Mouse (Mus musculus) midbrain, embryonic 16.5 days (tissue): ENCODE data around the gene Rpn1. TPM values are rescaled to one million over a fixed set of nuclear protein-coding genes. Genes with fewer than 3 reads are reported as not detected.

Experiments
- ATAC-seq: fragments of 200-750 bp; cut with Nextera tagmentation; 2 replicates; pipeline ENCODE4 v1.8.0; 2017; ENCODE audit warnings: moderate TSS enrichment
- H3K27ac ChIP-seq: fragments of 300-500 bp; sonication (generic); 2 replicates; pipeline ENCODE4 v1.5.1; 2014; ENCODE audit warnings: mild to moderate bottlenecking, low read length, mixed read lengths
- H3K27me3 ChIP-seq: fragments of 300-500 bp; sonication (generic); 2 replicates; pipeline ENCODE4 v1.6.1; 2014; ENCODE audit warnings: low read depth, low read length, mixed read lengths; ENCODE audit not compliant: control insufficient read depth, insufficient read depth
- H3K36me3 ChIP-seq: fragments of 300-500 bp; sonication (generic); 2 replicates; pipeline ENCODE4 v1.6.1; 2014; ENCODE audit warnings: mild to moderate bottlenecking, low read length, moderate library complexity, mixed read lengths; ENCODE audit not compliant: control insufficient read depth, insufficient read depth
- H3K4me1 ChIP-seq: fragments of 300-500 bp; sonication (generic); 2 replicates; pipeline ENCODE4 v1.6.1; 2014; ENCODE audit warnings: mild to moderate bottlenecking, low read length, mixed read lengths; ENCODE audit not compliant: control insufficient read depth, insufficient read depth
- H3K4me2 ChIP-seq: fragments of 300-500 bp; sonication (generic); 2 replicates; pipeline ENCODE4 v1.6.1; 2014; ENCODE audit warnings: mild to moderate bottlenecking, low read length, mixed read lengths
- H3K4me3 ChIP-seq: fragments of 300-500 bp; sonication (generic); 2 replicates; pipeline ENCODE4 v1.5.1; 2014; ENCODE audit warnings: low read depth, mild to moderate bottlenecking, low read length, moderate library complexity, mixed read lengths
- H3K9ac ChIP-seq: fragments of 300-500 bp; sonication (generic); 2 replicates; pipeline ENCODE4 v1.6.1; 2014; ENCODE audit warnings: low read depth, low read length, mixed read lengths
- H3K9me3 ChIP-seq: fragments of 300-500 bp; sonication (generic); replicated peaks from 2 replicates; pipeline ENCODE4 v1.6.1; 2014; ENCODE audit warnings: mild to moderate bottlenecking, low read length, mixed read lengths; ENCODE audit not compliant: control insufficient read depth, poor library complexity, severe bottlenecking
- WGBS: fragments of 180-500 bp; shearing (Covaris S2); extraction: QIAGEN DNeasy Blood & Tissue Kit; methylation state at CpG from one replicate; pipeline ENCODE4 v1.1.7; 2014; 5-methylcytosine and 5-hydroxymethylcytosine counted together
- polyA plus RNA-seq: library from polyadenylated mRNA; unstranded; fragments of >200 nt; fragmentation: Nextera tagmentation; extraction: Ambion mirVana; gene quantifications from 2 replicates; pipeline ENCODE4 v1.2.1, GENCODE M21; 2015

Rpn1 gene
- polyA plus RNA-seq, 1 experiment from 2014 or later: 321 TPM

GRCm38 (mm10) chr6:88074752-88075554 lies 9.3 kb upstream of the Rpn1 start:
- peak; percentile 96 for ATAC-seq
- Histone ChIP-seq H3K4me2 (peak overlapping the region; percentile 47), H3K36me3 (no peaks in the 10 kb centered on the region), H3K27me3 (peaks cover 9% of the 10 kb centered on the region; the same call in 1 of the 2 replicates), H3K4me1 (peaks cover 4% of the 10 kb centered on the region), H3K9me3 (no peaks in the 10 kb centered on the region), H3K4me3 (peak overlapping the region; percentile 36), H3K27ac (peak overlapping the region; percentile 75), H3K9ac (peak overlapping the region; percentile 49)
- whole genome bisulfite sequencing: 2% methylated on average over 32 of the region's 32 CpGs

GRCm38 (mm10) chr6:88075960-88076517 lies 8.2 kb upstream of the Rpn1 start:
- Histone ChIP-seq H3K4me1 (peaks cover 4% of the 10 kb centered on the region), H3K9ac (no peak overlapping the region), H3K36me3 (no peaks in the 10 kb centered on the region), H3K4me2 (peak overlapping the region; percentile 47; the same call in 1 of the 2 replicates), H3K27ac (no peak overlapping the region), H3K9me3 (no peaks in the 10 kb centered on the region), H3K27me3 (peaks cover 13% of the 10 kb centered on the region; the same call in 1 of the 2 replicates), H3K4me3 (no peak overlapping the region)
- no peak for ATAC-seq
- 74% methylated on average over 1 of the region's 1 CpGs for WGBS

- H3K4me1 ChIP-seq: peaks cover 24% of the 10 kb centered on the region
- H3K9me3 ChIP-seq: no peaks in the 10 kb centered on the region
- ATAC-seq: no peak
- no peak overlapping the region for H3K4me3 ChIP-seq
- WGBS: 79% methylated on average over 7 of the region's 7 CpGs
- no peaks in the 10 kb centered on the region for H3K36me3 ChIP-seq
- H3K4me2 ChIP-seq: no peak overlapping the region
- H3K27ac ChIP-seq: no peak overlapping the region
- H3K27me3 ChIP-seq: peaks cover 13% of the 10 kb centered on the region; the same call in 1 of the 2 replicates
- no peak overlapping the region for H3K9ac ChIP-seq
Observed at GRCm38 (mm10) chr6:88083095-88083494, 1.2 kb upstream of the Rpn1 start.

- Histone ChIP-seq H3K4me1 (peaks cover 24% of the 10 kb centered on the region), H3K9me3 (no peaks in the 10 kb centered on the region), H3K27ac (no peak overlapping the region), H3K4me2 (peak overlapping the region; percentile 64), H3K4me3 (peak overlapping the region; percentile 99), H3K27me3 (peaks cover 12% of the 10 kb centered on the region; the same call in 1 of the 2 replicates), H3K9ac (no peak overlapping the region), H3K36me3 (0 out of 2 replicates have a peak, but pooled peaks cover 2% of the 10 kb centered on the region)
- 69% methylated on average over 3 of the region's 3 CpGs for WGBS
- ATAC-seq: 0 out of 2 replicates have a peak, but pooled peaks have one; percentile 29
Observed at GRCm38 (mm10) chr6:88083672-88084071, 610 bp upstream of the Rpn1 start.

GRCm38 (mm10) chr6:88088971-88089370 lies 4.7 kb downstream of the Rpn1 start:
- Histone ChIP-seq H3K36me3 (peaks cover 32% of the 10 kb centered on the region), H3K9me3 (no peaks in the 10 kb centered on the region), H3K4me1 (peaks cover 21% of the 10 kb centered on the region), H3K27me3 (no peaks in the 10 kb centered on the region), H3K27ac (no peak overlapping the region), H3K4me2 (no peak overlapping the region), H3K9ac (no peak overlapping the region), H3K4me3 (no peak overlapping the region)
- no peak for ATAC-seq
- WGBS: 86% methylated on average over 1 of the region's 1 CpGs

GRCm38 (mm10) chr6:88095377-88095776 lies 11.1 kb downstream of the Rpn1 start:
- 91% methylated on average over 7 of the region's 7 CpGs for WGBS

GRCm38 (mm10) chr6:88102096-88102495 lies 17.8 kb downstream of the Rpn1 start:
- no peaks in the 10 kb centered on the region for H3K27me3 ChIP-seq
- peaks cover 9% of the 10 kb centered on the region for H3K4me1 ChIP-seq
- no peak for ATAC-seq
- H3K4me3 ChIP-seq: no peak overlapping the region
- no peak overlapping the region for H3K9ac ChIP-seq
- H3K36me3 ChIP-seq: peaks cover 58% of the 10 kb centered on the region
- H3K9me3 ChIP-seq: no peaks in the 10 kb centered on the region
- H3K27ac ChIP-seq: no peak overlapping the region
- WGBS: 95% methylated on average over 6 of the region's 6 CpGs
- no peak overlapping the region for H3K4me2 ChIP-seq

More at GRCm38 (mm10) chr6:88095377-88095776, 11.1 kb downstream of the Rpn1 start:
- Histone ChIP-seq H3K36me3 (peaks cover 65% of the 10 kb centered on the region), H3K4me1 (no peaks in the 10 kb centered on the region), H3K4me2 (no peak overlapping the region), H3K9me3 (no peaks in the 10 kb centered on the region), H3K27me3 (no peaks in the 10 kb centered on the region), H3K27ac (no peak overlapping the region), H3K4me3 (no peak overlapping the region), H3K9ac (no peak overlapping the region)
- ATAC-seq: no peak

- peak overlapping the region; percentile 69 for H3K9ac ChIP-seq
- no peaks in the 10 kb centered on the region for H3K9me3 ChIP-seq
- 9% methylated on average over 32 of the region's 32 CpGs for whole genome bisulfite sequencing
- peak; percentile 92 for ATAC-seq
- peak overlapping the region; percentile 56 for H3K4me2 ChIP-seq
- H3K4me3 ChIP-seq: peak overlapping the region; percentile 23; the same call in 1 of the 2 replicates
- H3K36me3 ChIP-seq: peaks cover 29% of the 10 kb centered on the region
- peaks cover 9% of the 10 kb centered on the region for H3K4me1 ChIP-seq
- no peaks in the 10 kb centered on the region for H3K27me3 ChIP-seq
- H3K27ac ChIP-seq: peak overlapping the region; percentile 72
Observed at GRCm38 (mm10) chr6:88105783-88106611, 21.7 kb downstream of the Rpn1 start.
